Mouse (Mus musculus): ENCODE results near the gene Myh7. TPM values are rescaled to one million over a fixed set of nuclear protein-coding genes. Genes with fewer than 3 reads are reported as not detected.
A peak's percentile ranks its signal among the peaks of the same experiment; 100 is the strongest.
"Not testable (repeated sequence)": the region's sequence is repeated elsewhere in the genome, so short reads cannot be mapped to it uniquely, and the experiment has no call there.

Gene Myh7
- polyA plus RNA-seq, 1 experiment from 2014 or later = 0.52 TPM

DNA sequence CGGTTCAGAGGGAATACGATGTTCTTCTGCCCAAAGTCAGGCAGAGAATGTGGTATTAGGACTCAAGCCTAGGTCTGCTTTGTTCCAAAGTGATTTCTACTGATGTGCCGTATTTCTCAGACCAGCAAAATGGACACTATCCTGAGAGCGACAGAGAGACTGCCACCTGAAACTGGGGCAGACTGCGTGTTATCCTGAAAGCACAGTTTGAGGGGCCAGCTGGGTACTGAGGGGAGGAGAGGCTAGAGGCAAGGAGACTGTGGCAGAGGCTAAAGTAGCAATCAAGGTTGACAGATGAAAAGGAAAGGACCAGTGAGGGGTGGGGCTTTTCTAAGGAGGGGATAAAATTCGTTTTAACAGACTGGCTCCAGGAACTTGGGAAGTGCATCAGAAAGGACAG is 6.4 kb upstream of the Myh7 start:
- Histone ChIP-seq H3K27me3 (ENCODE audit: control insufficient read depth, insufficient read depth, low read length) (no peaks in the 10 kb centered on the region), H3K27ac (ENCODE audit: low read depth, low read length) (no peak overlapping the region), H3K9ac (ENCODE audit: low read length) (no peak overlapping the region), H3K4me1 (replicated peaks; ENCODE audit: control insufficient read depth, insufficient read depth, low read length) (peaks cover 8% of the 10 kb centered on the region), H3K9me3 (ENCODE audit: control insufficient read depth, low read length) (no peaks in the 10 kb centered on the region; the same call in 1 of the 2 replicates), H3K36me3 (ENCODE audit: control insufficient read depth, insufficient read depth, low read length) (no peaks in the 10 kb centered on the region), H3K4me2 (ENCODE audit: low read depth, low read length, severe bottlenecking) (no peak overlapping the region), H3K4me3 (ENCODE audit: low read depth, low read length) (no peak overlapping the region)
- DNase-seq (ENCODE audit: low spot score) = no peak
- WGBS = 82% methylated on average over 6 of the region's 6 CpGs
- ATAC-seq (replicated peaks; ENCODE audit: low FRiP score) = no peak

DNA sequence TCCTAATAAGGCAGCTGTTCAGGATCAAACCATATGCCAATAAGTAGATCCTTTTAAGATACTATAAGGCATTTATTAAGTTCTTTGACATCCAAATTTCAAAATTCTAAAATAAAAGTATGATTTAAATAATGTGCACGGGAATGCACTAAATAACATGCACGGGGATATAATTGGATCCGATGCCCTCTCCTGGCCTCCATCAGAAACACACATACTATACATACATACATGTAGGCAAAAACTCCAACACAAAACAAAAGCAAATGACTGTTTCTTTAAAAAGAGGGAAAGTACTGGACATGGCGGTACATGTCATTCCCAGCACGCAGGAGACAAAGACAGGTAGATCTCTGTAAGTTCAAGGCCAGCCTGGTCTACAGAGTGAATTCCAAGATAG is 5.4 kb upstream of the Myh7 start:
- WGBS = 85% methylated on average over 5 of the region's 5 CpGs
- not testable (repeated sequence) for DNase-seq (ENCODE audit: low spot score); ATAC-seq (replicated peaks; ENCODE audit: low FRiP score); H3K27me3 ChIP-seq (ENCODE audit: control insufficient read depth, insufficient read depth, low read length); H3K4me2 ChIP-seq (ENCODE audit: low read depth, low read length, severe bottlenecking); H3K9me3 ChIP-seq (ENCODE audit: control insufficient read depth, low read length); H3K9ac ChIP-seq (ENCODE audit: low read length); H3K36me3 ChIP-seq (ENCODE audit: control insufficient read depth, insufficient read depth, low read length); H3K4me3 ChIP-seq (ENCODE audit: low read depth, low read length); H3K27ac ChIP-seq (ENCODE audit: low read depth, low read length)
- H3K4me1 ChIP-seq (replicated peaks; ENCODE audit: control insufficient read depth, insufficient read depth, low read length) = peaks cover 16% of the 10 kb centered on the region

DNA sequence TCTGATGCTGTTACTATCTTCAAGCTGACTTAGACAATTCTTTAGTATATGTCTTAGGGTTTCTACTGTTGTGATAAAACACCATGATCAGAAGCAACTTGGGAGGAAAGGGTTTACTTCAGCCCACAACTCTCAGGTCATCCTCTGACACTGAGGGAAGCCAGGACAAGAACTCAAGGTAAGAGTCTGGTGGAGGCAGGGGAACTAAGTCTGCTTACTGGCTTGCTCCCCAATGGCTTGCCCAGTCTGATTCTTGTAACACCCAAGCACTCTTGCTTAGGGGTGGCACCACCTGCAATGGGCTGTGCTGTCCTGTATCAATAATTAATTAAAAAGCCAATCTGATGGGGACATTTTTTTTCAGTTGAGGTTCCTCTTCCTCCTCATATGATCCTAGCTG is 4.3 kb upstream of the Myh7 start:
- Histone ChIP-seq H3K4me3 (ENCODE audit: low read depth, low read length) (no peak overlapping the region), H3K4me1 (replicated peaks; ENCODE audit: control insufficient read depth, insufficient read depth, low read length) (peaks cover 23% of the 10 kb centered on the region)

DNA sequence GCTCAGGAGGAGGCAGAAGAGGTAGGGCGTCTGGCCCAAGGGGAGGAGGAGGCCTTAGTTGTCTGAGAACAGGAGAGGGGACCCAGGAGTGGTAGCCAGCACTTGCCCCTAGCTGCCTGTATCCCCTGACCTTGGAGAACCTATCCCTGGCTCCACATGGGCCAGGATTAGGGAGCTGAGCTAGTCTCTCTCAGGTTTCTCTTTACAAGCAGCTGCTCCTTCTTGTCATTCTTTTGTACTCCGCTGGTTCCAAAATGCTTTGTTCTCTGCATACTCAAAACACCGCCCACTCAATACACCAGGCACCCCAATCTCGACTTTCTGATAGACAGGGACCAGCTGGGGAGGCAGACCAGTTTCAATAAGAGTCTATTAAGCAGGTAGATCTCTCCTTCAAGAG is 2.9 kb upstream of the Myh7 start:
- no peak overlapping the region for H3K4me2 ChIP-seq (ENCODE audit: low read depth, low read length, severe bottlenecking)
- no peak for ATAC-seq (replicated peaks; ENCODE audit: low FRiP score)
- DNase-seq (ENCODE audit: low spot score) = no peak
- no peak overlapping the region for H3K9ac ChIP-seq (ENCODE audit: low read length)
- H3K27me3 ChIP-seq (ENCODE audit: control insufficient read depth, insufficient read depth, low read length) = no peaks in the 10 kb centered on the region
- peaks cover 23% of the 10 kb centered on the region for H3K4me1 ChIP-seq (replicated peaks; ENCODE audit: control insufficient read depth, insufficient read depth, low read length)
- no peak overlapping the region for H3K4me3 ChIP-seq (ENCODE audit: low read depth, low read length)
- no peaks in the 10 kb centered on the region for H3K36me3 ChIP-seq (ENCODE audit: control insufficient read depth, insufficient read depth, low read length)
- H3K9me3 ChIP-seq (ENCODE audit: control insufficient read depth, low read length) = no peaks in the 10 kb centered on the region; the same call in 1 of the 2 replicates
- no peak overlapping the region for H3K27ac ChIP-seq (ENCODE audit: low read depth, low read length)
- 30% methylated on average over 4 of the region's 4 CpGs for WGBS

More for the DNA sequence above, 4.3 kb upstream of the Myh7 start:
- H3K27ac ChIP-seq (ENCODE audit: low read depth, low read length) = no peak overlapping the region
- H3K27me3 ChIP-seq (ENCODE audit: control insufficient read depth, insufficient read depth, low read length) = no peaks in the 10 kb centered on the region
- H3K9ac ChIP-seq (ENCODE audit: low read length) = no peak overlapping the region
- no peak overlapping the region for H3K4me2 ChIP-seq (ENCODE audit: low read depth, low read length, severe bottlenecking)
- H3K36me3 ChIP-seq (ENCODE audit: control insufficient read depth, insufficient read depth, low read length) = no peaks in the 10 kb centered on the region
- H3K9me3 ChIP-seq (ENCODE audit: control insufficient read depth, low read length) = no peaks in the 10 kb centered on the region; the same call in 1 of the 2 replicates
- no peak for ATAC-seq (replicated peaks; ENCODE audit: low FRiP score)
- no peak for DNase-seq (ENCODE audit: low spot score)

DNA sequence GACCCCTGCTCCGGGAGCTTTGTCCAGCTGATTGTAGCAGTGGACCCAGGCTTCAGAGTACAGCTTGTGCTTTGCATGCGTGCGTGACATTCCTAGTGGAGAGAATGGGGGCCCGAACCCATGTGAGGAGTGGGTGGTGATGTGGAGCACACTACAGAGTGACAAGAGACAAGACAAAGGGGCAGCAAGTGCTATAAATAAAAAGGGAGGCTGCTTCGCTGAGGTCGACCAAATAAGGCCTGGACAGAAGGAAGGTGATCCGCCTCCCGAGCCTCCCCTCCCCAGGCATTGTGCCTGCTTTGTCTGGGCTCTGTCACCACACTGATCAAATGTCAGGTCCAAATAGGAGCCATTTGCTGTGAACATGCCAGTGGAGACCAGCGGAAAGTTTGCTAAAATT is 2.4 kb upstream of the Myh7 start:
- DNase-seq (ENCODE audit: low spot score) (peak; percentile 53), ATAC-seq (replicated peaks; ENCODE audit: low FRiP score) (no peak)
- no peak overlapping the region for H3K27ac ChIP-seq (ENCODE audit: low read depth, low read length)
- no peaks in the 10 kb centered on the region; the same call in 1 of the 2 replicates for H3K9me3 ChIP-seq (ENCODE audit: control insufficient read depth, low read length)
- H3K4me2 ChIP-seq (ENCODE audit: low read depth, low read length, severe bottlenecking) = no peak overlapping the region
- H3K4me3 ChIP-seq (ENCODE audit: low read depth, low read length) = no peak overlapping the region
- H3K9ac ChIP-seq (ENCODE audit: low read length) = no peak overlapping the region
- 42% methylated on average over 9 of the region's 9 CpGs for WGBS
- H3K36me3 ChIP-seq (ENCODE audit: control insufficient read depth, insufficient read depth, low read length) = no peaks in the 10 kb centered on the region
- H3K27me3 ChIP-seq (ENCODE audit: control insufficient read depth, insufficient read depth, low read length) = no peaks in the 10 kb centered on the region
- H3K4me1 ChIP-seq (replicated peaks; ENCODE audit: control insufficient read depth, insufficient read depth, low read length) = peaks cover 23% of the 10 kb centered on the region

DNA sequence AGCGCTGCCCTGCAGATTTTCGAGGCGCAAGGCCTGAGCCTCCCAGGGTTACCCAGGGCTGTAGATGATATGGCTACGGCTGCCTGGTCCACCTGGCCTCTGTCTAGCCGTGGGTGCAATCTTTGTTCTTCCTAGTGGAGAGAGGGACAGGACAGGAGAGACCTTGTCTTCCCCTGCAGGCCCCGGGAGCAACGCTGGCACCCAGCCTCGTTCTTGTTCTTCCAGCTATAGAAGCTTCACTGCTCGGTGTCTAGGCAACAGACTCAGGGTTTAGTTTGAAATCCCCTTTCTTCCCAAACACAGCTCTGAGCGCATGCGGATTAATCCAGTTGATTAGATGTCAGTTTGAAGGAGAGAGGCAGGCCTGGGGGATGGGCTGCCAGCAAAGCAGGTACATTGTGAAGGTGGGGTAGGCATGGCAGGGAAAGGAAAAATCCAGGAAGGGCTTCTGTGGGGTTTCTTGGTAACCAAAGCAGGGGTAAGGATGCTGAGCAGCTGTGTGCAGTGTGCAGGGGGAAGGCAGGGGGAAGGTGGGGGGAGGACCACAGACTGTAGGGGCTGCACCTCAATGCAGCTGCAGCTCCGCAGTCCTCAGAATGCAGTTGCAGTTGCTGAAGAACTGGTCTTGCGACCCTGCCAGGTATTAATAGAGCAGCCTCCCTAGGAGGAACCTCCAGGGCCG is 1.2 kb upstream of the Myh7 start:
- DNase-seq (ENCODE audit: low spot score) (peak; percentile 75), ATAC-seq (replicated peaks; ENCODE audit: low FRiP score) (peak; percentile 80)
- H3K9ac ChIP-seq (ENCODE audit: low read length) = peak overlapping the region; percentile 54
- 16% methylated on average over 14 of the region's 14 CpGs for WGBS
- no peak overlapping the region for H3K4me3 ChIP-seq (ENCODE audit: low read depth, low read length)
- peak overlapping the region; percentile 71; the same call in 1 of the 2 replicates for H3K27ac ChIP-seq (ENCODE audit: low read depth, low read length)
- H3K9me3 ChIP-seq (ENCODE audit: control insufficient read depth, low read length) = no peaks in the 10 kb centered on the region
- H3K36me3 ChIP-seq (ENCODE audit: control insufficient read depth, insufficient read depth, low read length) = no peaks in the 10 kb centered on the region
- H3K4me1 ChIP-seq (replicated peaks; ENCODE audit: control insufficient read depth, insufficient read depth, low read length) = peaks cover 23% of the 10 kb centered on the region
- no peaks in the 10 kb centered on the region for H3K27me3 ChIP-seq (ENCODE audit: control insufficient read depth, insufficient read depth, low read length)
- H3K4me2 ChIP-seq (ENCODE audit: low read depth, low read length, severe bottlenecking) = peak overlapping the region; percentile 12; the same call in 1 of the 2 replicates

DNA sequence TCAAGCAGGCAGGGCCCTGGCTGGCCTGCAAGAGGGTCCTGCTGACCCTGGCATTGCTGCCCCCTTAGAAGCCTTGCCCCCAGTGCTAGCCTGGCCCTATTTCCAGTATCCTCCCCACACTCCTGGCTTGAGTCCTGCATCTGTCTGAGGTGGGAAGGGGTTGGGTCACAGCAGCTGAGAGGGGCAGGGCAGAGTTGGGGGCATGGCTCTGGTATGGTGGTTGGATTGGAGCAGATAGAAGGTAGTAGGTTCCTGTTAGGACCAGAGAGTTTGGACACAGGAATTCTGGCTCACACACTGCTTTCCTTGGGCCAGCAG is 402 bp upstream of the Myh7 start:
- ATAC-seq (replicated peaks; ENCODE audit: low FRiP score) (peak; percentile 20; the same call in 1 of the 2 replicates), DNase-seq (ENCODE audit: low spot score) (no peak)
- Histone ChIP-seq H3K27me3 (ENCODE audit: control insufficient read depth, insufficient read depth, low read length) (no peaks in the 10 kb centered on the region), H3K27ac (ENCODE audit: low read depth, low read length) (peak overlapping the region; percentile 71; the same call in 1 of the 2 replicates), H3K4me2 (ENCODE audit: low read depth, low read length, severe bottlenecking) (no peak overlapping the region), H3K4me3 (ENCODE audit: low read depth, low read length) (no peak overlapping the region), H3K4me1 (replicated peaks; ENCODE audit: control insufficient read depth, insufficient read depth, low read length) (peaks cover 23% of the 10 kb centered on the region), H3K9me3 (ENCODE audit: control insufficient read depth, low read length) (no peaks in the 10 kb centered on the region), H3K9ac (ENCODE audit: low read length) (peak overlapping the region; percentile 54), H3K36me3 (ENCODE audit: control insufficient read depth, insufficient read depth, low read length) (no peaks in the 10 kb centered on the region)

DNA sequence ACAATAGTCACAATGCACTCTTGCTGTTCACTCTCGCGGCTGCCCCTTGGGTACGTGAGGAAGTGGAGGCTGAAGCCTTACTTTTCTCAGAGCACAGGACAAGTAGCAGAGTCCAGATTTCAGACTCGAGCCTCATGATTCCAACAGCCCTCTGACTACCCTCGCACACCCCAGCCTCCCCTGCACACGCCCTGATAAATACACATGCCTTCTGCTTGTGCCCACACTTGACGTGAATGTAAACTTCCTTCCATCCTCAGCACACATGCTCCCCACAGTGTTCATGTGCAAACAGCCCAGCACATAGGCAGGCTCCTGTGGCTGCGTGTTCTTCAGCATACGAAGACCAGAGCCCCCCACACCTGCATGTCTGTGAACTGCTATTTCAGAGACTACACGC is 790 bp downstream of the Myh7 start:
- H3K9me3 ChIP-seq (ENCODE audit: control insufficient read depth, low read length) = no peaks in the 10 kb centered on the region
- H3K4me3 ChIP-seq (ENCODE audit: low read depth, low read length) = no peak overlapping the region
- WGBS = 63% methylated on average over 10 of the region's 10 CpGs
- H3K4me1 ChIP-seq (replicated peaks; ENCODE audit: control insufficient read depth, insufficient read depth, low read length) = peaks cover 23% of the 10 kb centered on the region
- H3K4me2 ChIP-seq (ENCODE audit: low read depth, low read length, severe bottlenecking) = no peak overlapping the region
- no peaks in the 10 kb centered on the region for H3K27me3 ChIP-seq (ENCODE audit: control insufficient read depth, insufficient read depth, low read length)
- no peak for ATAC-seq (replicated peaks; ENCODE audit: low FRiP score)
- no peak overlapping the region for H3K27ac ChIP-seq (ENCODE audit: low read depth, low read length)
- no peak overlapping the region for H3K9ac ChIP-seq (ENCODE audit: low read length)
- DNase-seq (ENCODE audit: low spot score) = no peak
- H3K36me3 ChIP-seq (ENCODE audit: control insufficient read depth, insufficient read depth, low read length) = no peaks in the 10 kb centered on the region

DNA sequence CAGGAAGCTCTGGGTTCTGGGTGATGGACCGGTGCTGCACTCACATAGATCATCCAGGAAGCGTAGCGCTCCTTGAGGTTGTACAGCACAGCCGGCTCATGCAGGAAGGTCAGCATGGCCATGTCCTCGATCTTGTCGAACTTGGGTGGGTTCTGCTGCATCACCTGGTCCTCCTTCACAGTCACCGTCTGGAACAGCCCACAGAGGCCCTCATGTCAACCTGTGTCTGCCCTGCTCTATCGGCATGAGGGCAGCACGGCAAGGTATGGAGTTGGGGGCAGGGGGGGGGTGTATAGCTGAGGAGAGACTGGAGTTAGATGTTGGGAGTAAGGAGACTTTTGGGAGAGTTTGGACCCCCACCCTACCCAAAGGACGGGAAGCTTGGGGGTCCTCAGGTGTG is 2.2 kb downstream of the Myh7 start:
- WGBS = 93% methylated on average over 10 of the region's 10 CpGs
- Histone ChIP-seq H3K9me3 (ENCODE audit: control insufficient read depth, low read length) (no peaks in the 10 kb centered on the region), H3K36me3 (ENCODE audit: control insufficient read depth, insufficient read depth, low read length) (no peaks in the 10 kb centered on the region), H3K4me3 (ENCODE audit: low read depth, low read length) (no peak overlapping the region), H3K9ac (ENCODE audit: low read length) (no peak overlapping the region), H3K4me1 (replicated peaks; ENCODE audit: control insufficient read depth, insufficient read depth, low read length) (peaks cover 23% of the 10 kb centered on the region), H3K27ac (ENCODE audit: low read depth, low read length) (no peak overlapping the region), H3K4me2 (ENCODE audit: low read depth, low read length, severe bottlenecking) (no peak overlapping the region), H3K27me3 (ENCODE audit: control insufficient read depth, insufficient read depth, low read length) (no peaks in the 10 kb centered on the region)
- no peak for DNase-seq (ENCODE audit: low spot score)
- ATAC-seq (replicated peaks; ENCODE audit: low FRiP score) = no peak

Measured in forebrain, embryonic 11.5 days (tissue).